Mouse (Mus musculus) forebrain, postnatal 0 days (tissue): Measurements from ENCODE around the gene Fitm2. TPM values are rescaled to one million over a fixed set of nuclear protein-coding genes. Genes with fewer than 3 reads are reported as not detected.
A peak's percentile ranks its signal among the peaks of the same experiment; 100 is the strongest.

Experiments
- ATAC-seq: fragments of 200-750 bp; cut with Nextera tagmentation; 2 replicates; pipeline ENCODE4 v1.8.0; 2017; ENCODE audit warnings: mild to moderate bottlenecking, moderate library complexity
- DNase-seq: peaks from one replicate; pipeline ENCODE4 v3.0.0-alpha.2; 2015
- H3K27ac ChIP-seq: fragments of 300-500 bp; sonication (generic); 2 replicates; pipeline ENCODE4 v1.5.1; 2014; ENCODE audit warnings: low read depth, mild to moderate bottlenecking, antibody characterized with exemption, low read length, moderate library complexity, mixed read lengths
- H3K27me3 ChIP-seq: fragments of 300-500 bp; sonication (generic); 2 replicates; pipeline ENCODE4 v1.6.1; 2014; ENCODE audit warnings: mild to moderate bottlenecking, low read length, mixed read lengths; ENCODE audit not compliant: insufficient read depth
- H3K36me3 ChIP-seq: fragments of 300-500 bp; sonication (generic); 2 replicates; pipeline ENCODE4 v1.6.1; 2014; ENCODE audit warnings: mild to moderate bottlenecking, moderate library complexity; ENCODE audit not compliant: insufficient read depth
- H3K4me1 ChIP-seq: fragments of 300-500 bp; sonication (generic); 2 replicates; pipeline ENCODE4 v1.6.1; 2014; ENCODE audit warnings: antibody characterized with exemption; ENCODE audit not compliant: insufficient read depth
- H3K4me2 ChIP-seq: fragments of 300-500 bp; sonication (generic); 2 replicates; pipeline ENCODE4 v1.6.1; 2014; ENCODE audit warnings: low read depth, mild to moderate bottlenecking, moderate library complexity
- H3K4me3 ChIP-seq: fragments of 300-500 bp; sonication (generic); 2 replicates; pipeline ENCODE4 v1.5.1; 2014; ENCODE audit warnings: low read depth, low read length, mixed read lengths
- H3K9ac ChIP-seq: fragments of 300-500 bp; sonication (generic); 2 replicates; pipeline ENCODE4 v1.6.1; 2014; ENCODE audit warnings: mild to moderate bottlenecking
- H3K9me3 ChIP-seq: fragments of 300-500 bp; sonication (generic); 2 replicates; pipeline ENCODE4 v1.6.1; 2016; ENCODE audit warnings: low read length
- CTCF ChIP-seq: sonication (generic); IDR thresholded peaks from 2 replicates; pipeline ENCODE4 v1.5.1; 2016; ENCODE audit warnings: antibody characterized with exemption, control low read depth, low read depth
- WGBS: fragments of 180-500 bp; shearing (Covaris S2); extraction: QIAGEN DNeasy Blood & Tissue Kit; methylation state at CpG from one replicate; pipeline ENCODE4 v1.1.7; 2014; 5-methylcytosine and 5-hydroxymethylcytosine counted together
- polyA plus RNA-seq: library from polyadenylated mRNA; unstranded; fragments of >200 nt; fragmentation: Nextera tagmentation; extraction: Ambion mirVana; gene quantifications from 2 replicates; pipeline ENCODE4 v1.2.1, GENCODE M21; 2015
- total RNA-seq: library from RNA; depleted of rRNA; stranded (reverse); fragments of >200 nt; gene quantifications from 2 replicates; pipeline ENCODE4 v1.2.3, GENCODE M21; 2014

Gene Fitm2
- total and polyA plus RNA-seq, 2 experiments from 2014 or later = 11.7 to 25.8 TPM

DNA sequence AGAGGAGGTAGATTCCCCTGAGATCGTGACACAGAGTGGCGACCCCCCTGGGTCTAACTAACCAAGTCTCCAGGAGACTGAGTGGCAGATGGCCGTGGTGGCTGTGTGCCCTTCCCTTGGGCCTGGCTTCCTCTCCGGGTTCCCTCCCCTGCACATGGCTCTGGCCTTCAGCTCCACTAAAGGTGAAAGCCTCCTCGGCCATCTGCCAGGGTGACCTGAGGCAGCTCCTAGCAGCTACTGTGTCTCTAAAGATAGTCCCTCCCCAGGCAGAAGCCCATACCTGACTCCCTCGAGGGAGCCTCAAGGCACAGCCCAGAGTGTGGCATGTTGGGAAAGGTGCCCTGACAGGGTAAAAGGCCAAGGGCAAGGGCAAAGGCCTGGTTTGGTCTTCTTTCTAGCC is 28.9 kb downstream of the Fitm2 start:
- H3K9me3 ChIP-seq = no peaks in the 10 kb centered on the region
- H3K27me3 ChIP-seq = no peaks in the 10 kb centered on the region
- H3K27ac ChIP-seq = no peak overlapping the region
- no peak overlapping the region for H3K4me3 ChIP-seq
- no peak for ATAC-seq
- peaks cover 12% of the 10 kb centered on the region for H3K4me1 ChIP-seq
- 72% methylated on average over 6 of the region's 6 CpGs for WGBS
- no peak for DNase-seq
- H3K36me3 ChIP-seq = peaks cover 24% of the 10 kb centered on the region; the same call in 1 of the 2 replicates
- no peak overlapping the region for H3K9ac ChIP-seq
- no peak for TF ChIP-seq CTCF
- no peak overlapping the region for H3K4me2 ChIP-seq

DNA sequence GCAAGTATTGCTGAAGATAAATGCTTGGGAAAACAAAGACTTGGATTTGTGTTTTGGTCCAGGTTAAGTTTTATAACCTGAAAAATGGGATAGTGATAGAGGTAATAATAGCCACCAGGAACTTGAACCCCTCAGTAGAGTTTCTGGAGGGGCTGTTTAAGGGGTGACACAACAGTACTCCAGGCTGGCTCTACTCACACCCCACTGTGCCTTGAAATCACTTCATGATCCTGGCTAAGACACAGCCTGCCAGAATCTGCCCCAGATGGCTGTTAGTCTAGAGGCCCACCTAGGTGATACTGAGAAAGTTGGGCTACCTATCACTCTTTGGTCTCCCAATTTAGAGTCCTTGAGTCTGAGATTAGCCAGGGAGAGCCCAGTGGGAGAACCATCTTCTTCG is 32.9 kb downstream of the Fitm2 start:
- 73% methylated on average over 1 of the region's 1 CpGs for WGBS
- H3K27ac ChIP-seq = no peak overlapping the region

DNA sequence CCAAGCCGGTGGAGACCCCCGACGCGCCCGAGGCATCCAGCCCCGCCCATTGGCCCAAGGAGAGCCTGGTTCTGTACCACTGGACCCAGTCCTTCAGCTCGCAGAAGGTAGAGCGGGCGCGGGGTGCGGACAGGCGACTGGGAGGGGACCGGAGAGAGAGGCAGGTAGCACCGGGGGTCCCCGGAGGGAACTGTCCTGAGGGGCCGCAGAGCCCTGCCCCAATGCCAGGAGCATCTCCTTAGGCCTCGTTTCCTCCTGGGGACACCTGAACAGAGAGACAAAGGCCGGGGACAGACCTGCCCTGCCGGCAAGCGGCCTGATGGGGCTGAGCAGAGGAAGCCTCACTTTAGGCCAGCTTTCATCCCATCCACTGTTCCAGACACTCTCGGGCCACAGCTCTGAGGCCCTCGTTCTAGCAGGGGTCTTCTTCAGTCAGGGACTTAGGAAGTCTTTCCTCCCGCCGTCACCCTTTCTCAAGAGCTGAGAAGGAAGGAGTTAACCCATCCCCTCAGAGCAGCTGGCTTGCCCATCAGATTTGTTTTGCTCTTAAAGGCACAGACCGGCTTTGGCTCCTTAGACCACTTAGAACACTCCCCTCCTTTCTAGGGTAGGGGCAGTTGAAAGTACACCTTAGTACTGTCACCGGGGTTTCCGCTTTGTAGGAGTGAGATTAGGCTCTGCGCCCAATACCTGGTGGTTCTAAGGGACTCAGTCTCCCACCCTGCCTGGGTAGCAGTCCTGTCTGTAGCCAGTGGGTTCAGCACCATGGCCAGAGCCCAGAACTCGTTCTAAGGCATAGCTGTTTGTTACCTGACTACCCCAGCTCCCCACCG is 33.6 kb downstream of the Fitm2 start:
- H3K27me3 ChIP-seq = no peaks in the 10 kb centered on the region
- DNase-seq (peak; percentile 69), ATAC-seq (peak; percentile 60)
- peak overlapping the region; percentile 72 for H3K4me2 ChIP-seq
- peaks cover 18% of the 10 kb centered on the region for H3K4me1 ChIP-seq
- H3K36me3 ChIP-seq = peaks cover 4% of the 10 kb centered on the region; the same call in 1 of the 2 replicates
- 1% methylated on average over 30 of the region's 30 CpGs for WGBS
- peak overlapping the region; percentile 88 for H3K27ac ChIP-seq
- peak overlapping the region; percentile 94 for H3K9ac ChIP-seq
- TF ChIP-seq CTCF = no peak
- H3K9me3 ChIP-seq = no peaks in the 10 kb centered on the region
- peak overlapping the region; percentile 90 for H3K4me3 ChIP-seq

More for the DNA sequence above, 32.9 kb downstream of the Fitm2 start:
- H3K27me3 ChIP-seq = no peaks in the 10 kb centered on the region
- peak overlapping the region; percentile 72 for H3K4me2 ChIP-seq
- peak overlapping the region; percentile 90 for H3K4me3 ChIP-seq
- no peaks in the 10 kb centered on the region for H3K9me3 ChIP-seq
- H3K9ac ChIP-seq = peak overlapping the region; percentile 94; the same call in 1 of the 2 replicates
- TF ChIP-seq CTCF = no peak
- peaks cover 9% of the 10 kb centered on the region; the same call in 1 of the 2 replicates for H3K36me3 ChIP-seq
- no peak for ATAC-seq
- DNase-seq = no peak
- peaks cover 18% of the 10 kb centered on the region for H3K4me1 ChIP-seq

DNA sequence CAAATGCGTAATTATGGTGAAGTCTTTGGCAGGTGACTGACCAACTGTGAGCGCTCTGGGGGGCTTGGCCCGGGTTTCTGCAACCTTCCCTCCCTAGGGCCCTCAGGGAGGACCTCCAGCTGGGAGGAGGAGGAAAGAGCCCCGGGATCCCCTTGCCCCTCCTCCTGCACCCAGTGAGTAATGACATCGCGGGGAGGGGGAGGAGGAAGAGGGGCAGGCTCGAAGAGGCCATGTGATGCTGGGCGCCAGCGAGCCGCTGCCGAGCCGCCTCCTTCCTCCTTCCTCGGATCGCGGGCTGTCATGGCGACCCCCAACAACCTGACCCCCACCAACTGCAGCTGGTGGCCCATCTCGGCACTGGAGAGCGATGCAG is 34.2 kb downstream of the Fitm2 start, which contains the start of gene Gdap1l1:
Gene Gdap1l1 (plus strand): TSS at position 231 of the 373 bp plus-strand sequence.
- peaks cover 18% of the 10 kb centered on the region for H3K4me1 ChIP-seq
- DNase-seq = peak; percentile 84
- peak within 1 kb of the TSS; percentile 88 for H3K27ac ChIP-seq
- H3K36me3 ChIP-seq = peaks cover 3% of the 10 kb centered on the region; the same call in 1 of the 2 replicates
- 6% methylated on average over 18 of the region's 18 CpGs for WGBS
- ATAC-seq = peak; percentile 94
- peak within 1 kb of the TSS; percentile 72 for H3K4me2 ChIP-seq
- no peak for TF ChIP-seq CTCF
- peak within 1 kb of the TSS; percentile 94 for H3K9ac ChIP-seq
- no peaks in the 10 kb centered on the region for H3K9me3 ChIP-seq
- H3K4me3 ChIP-seq = peak within 1 kb of the TSS; percentile 90
- no peaks in the 10 kb centered on the region for H3K27me3 ChIP-seq

DNA sequence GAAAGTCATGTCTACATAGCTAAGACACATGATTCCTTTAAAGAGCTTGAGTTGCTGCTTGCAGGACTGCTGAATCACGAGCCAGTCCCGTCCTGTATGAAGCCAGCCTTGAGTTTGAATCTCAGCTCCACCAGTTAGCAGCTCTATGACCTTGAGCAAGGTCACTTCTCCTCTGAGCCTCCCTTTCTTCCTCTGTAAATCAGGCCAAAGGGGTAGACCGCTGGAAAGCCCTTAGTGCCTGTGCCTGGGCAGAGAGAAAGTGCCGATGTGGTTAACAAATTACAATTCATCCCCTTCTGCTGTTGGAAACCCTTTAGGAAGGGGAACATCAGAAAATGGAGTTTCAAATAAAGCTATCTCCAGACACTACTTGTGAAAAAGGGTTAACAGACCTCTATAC is 34.6 kb downstream of the Fitm2 start:
- H3K4me1 ChIP-seq = peaks cover 18% of the 10 kb centered on the region
- peak overlapping the region; percentile 90 for H3K4me3 ChIP-seq
- H3K4me2 ChIP-seq = peak overlapping the region; percentile 72
- peak overlapping the region; percentile 88 for H3K27ac ChIP-seq
- H3K27me3 ChIP-seq = no peaks in the 10 kb centered on the region
- ATAC-seq (peak; percentile 3; the same call in 1 of the 2 replicates), DNase-seq (no peak)
- TF ChIP-seq CTCF = no peak
- peak overlapping the region; percentile 94 for H3K9ac ChIP-seq
- 26% methylated on average over 4 of the region's 4 CpGs for WGBS
- peaks cover 3% of the 10 kb centered on the region; the same call in 1 of the 2 replicates for H3K36me3 ChIP-seq
- no peaks in the 10 kb centered on the region for H3K9me3 ChIP-seq

DNA sequence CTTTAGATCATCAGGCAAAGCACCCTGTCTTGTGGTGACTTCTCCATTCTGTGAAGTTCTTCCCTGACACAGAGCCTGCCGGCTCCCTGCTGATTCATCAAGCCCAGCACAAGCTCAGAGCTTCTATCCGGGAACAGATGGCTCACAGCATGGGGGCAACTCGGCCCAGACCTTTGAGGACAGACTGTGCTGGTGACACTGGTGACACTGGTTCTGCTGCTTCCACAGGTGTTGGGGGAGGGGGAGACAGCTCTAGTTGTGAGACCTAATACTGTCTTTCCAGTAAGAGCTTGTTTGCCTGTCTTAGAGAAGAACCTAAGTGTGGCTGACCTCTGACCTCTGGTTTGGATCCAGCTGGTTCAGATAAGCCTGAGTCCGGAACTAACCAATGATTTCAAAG is 38.5 kb downstream of the Fitm2 start:
- WGBS = 22% methylated on average over 4 of the region's 4 CpGs
- Histone ChIP-seq H3K36me3 (no peaks in the 10 kb centered on the region), H3K9ac (no peak overlapping the region), H3K4me3 (no peak overlapping the region), H3K27me3 (no peaks in the 10 kb centered on the region), H3K4me1 (peaks cover 5% of the 10 kb centered on the region; the same call in 1 of the 2 replicates), H3K27ac (no peak overlapping the region), H3K4me2 (no peak overlapping the region), H3K9me3 (no peaks in the 10 kb centered on the region)
- ATAC-seq (no peak), DNase-seq (no peak)
- no peak for TF ChIP-seq CTCF

DNA sequence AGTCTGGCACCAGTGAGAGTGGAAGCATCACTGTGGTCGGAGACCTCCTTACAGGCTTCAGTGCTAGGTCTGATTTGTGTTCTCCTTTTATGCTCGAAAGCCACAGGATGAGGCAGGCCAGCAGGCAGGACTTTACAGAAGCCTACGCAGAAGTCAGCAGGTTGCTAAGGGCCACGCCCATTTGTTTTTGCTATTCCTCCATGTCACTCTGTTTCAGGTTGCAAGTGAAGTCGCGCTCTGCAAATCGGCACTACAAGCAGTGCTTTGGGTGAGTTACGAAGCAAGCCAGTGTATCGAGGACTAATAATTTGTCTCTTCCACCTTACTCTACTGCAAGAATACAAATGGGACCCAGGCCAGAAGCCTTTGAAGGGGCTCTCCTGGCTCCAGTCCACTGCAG is 41.1 kb downstream of the Fitm2 start:
- Histone ChIP-seq H3K36me3 (no peaks in the 10 kb centered on the region), H3K4me3 (no peak overlapping the region), H3K9me3 (no peaks in the 10 kb centered on the region), H3K9ac (no peak overlapping the region), H3K4me2 (no peak overlapping the region), H3K27me3 (no peaks in the 10 kb centered on the region), H3K27ac (no peak overlapping the region), H3K4me1 (no peaks in the 10 kb centered on the region)
- no peak for TF ChIP-seq CTCF
- DNase-seq = no peak
- WGBS = 88% methylated on average over 9 of the region's 9 CpGs
- ATAC-seq = no peak
